In the genomic region with DNA sequence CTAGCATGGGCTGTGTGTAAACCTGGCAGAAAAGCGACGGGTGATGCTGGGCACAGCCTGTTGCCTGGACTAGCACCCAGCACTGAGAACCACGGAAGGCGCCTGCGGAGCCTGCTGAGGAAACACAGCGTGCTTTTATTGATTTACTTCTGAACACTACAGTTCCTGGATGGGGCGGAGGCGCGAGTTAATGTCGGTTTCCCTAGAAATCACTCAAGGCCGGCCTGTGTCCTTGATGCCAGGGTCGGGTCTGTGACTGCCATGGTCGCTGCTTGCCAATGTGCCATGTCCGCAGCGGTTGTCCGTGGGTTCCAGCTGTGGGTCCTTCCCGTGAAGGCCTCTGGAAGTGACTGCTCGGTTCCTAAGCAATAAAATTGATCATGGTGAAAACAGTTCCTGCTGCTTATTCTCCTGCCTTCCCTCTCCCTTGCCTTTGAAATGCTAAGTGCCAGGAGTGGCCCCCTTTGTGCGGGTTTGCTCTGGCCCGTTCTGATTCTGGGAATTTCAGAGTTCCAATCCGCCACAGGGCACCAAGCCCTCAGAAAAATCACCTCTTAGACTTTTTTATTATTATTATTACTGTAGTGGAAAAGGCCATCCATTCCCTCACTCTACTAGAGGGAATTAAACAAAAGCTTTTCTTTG, we compare ENCODE assay signal across 22 mouse cellular contexts. TPM values are rescaled to one million over a fixed set of nuclear protein-coding genes. Genes with fewer than 3 reads are reported as not detected.
DNase-seq lines count a peak whose midpoint lies in the region; ATAC-seq and TF ChIP-seq lines count a peak whose summit lies in the region.
"Had no signal": no experiment of that assay in that cellular context is flagged by ENCODE, and none has a peak within 500 bp of the region (broad histone marks: within the 10 kb centered on the region; RNA-seq: fewer than 3 reads in every experiment).

No protein-coding gene starts in this region.

- WGBS in hindbrain, embryonic 11.5 days, result 47% methylated on average over 21 of the region's 21 CpGs
- WGBS in hindbrain, embryonic 16.5 days, result 64% methylated on average over 21 of the region's 21 CpGs
- WGBS in embryonic facial prominence, embryonic 10.5 days, result 58% methylated on average over 21 of the region's 21 CpGs

- 0 out of 2 replicates have a peak, but pooled peaks cover 4% of the 10 kb centered on the region for H3K4me1 ChIP-seq in hindbrain, embryonic 11.5 days (replicated peaks; ENCODE audit: control insufficient read depth, insufficient read depth, low read length)
- peaks cover 16% of the 10 kb centered on the region for H3K4me1 ChIP-seq in hindbrain, embryonic 16.5 days (ENCODE audit: control insufficient read depth, insufficient read depth, low read depth, low read length)
- H3K4me1 ChIP-seq in E14TG2a.4 (replicated peaks; ENCODE audit: low read depth, low read length), result peaks cover 79% of the 10 kb centered on the region
- peaks cover 27% of the 10 kb centered on the region for H3K4me1 ChIP-seq in embryonic facial prominence, embryonic 10.5 days

- no peaks in the 10 kb centered on the region for H3K36me3 ChIP-seq in hindbrain, embryonic 11.5 days (ENCODE audit: control insufficient read depth, insufficient read depth, low read length)
- H3K36me3 ChIP-seq in hindbrain, embryonic 16.5 days (ENCODE audit: control insufficient read depth, insufficient read depth, low read length), result no peaks in the 10 kb centered on the region
- H3K36me3 ChIP-seq in E14TG2a.4 (ENCODE audit: insufficient read depth, low read length), result no peaks in the 10 kb centered on the region
- peaks cover 23% of the 10 kb centered on the region; the same call in 1 of the 2 replicates for H3K36me3 ChIP-seq in embryonic facial prominence, embryonic 10.5 days (replicated peaks)

- no peak overlapping the region for H3K27ac ChIP-seq in hindbrain, embryonic 11.5 days (ENCODE audit: low read depth, low read length)
- H3K27ac ChIP-seq in hindbrain, embryonic 16.5 days (ENCODE audit: low read depth, low read length), result no peak overlapping the region
- no peak overlapping the region for H3K27ac ChIP-seq in embryonic facial prominence, embryonic 10.5 days (replicated peaks)
- H3K27ac ChIP-seq: embryonic facial prominence, embryonic 15.5 days; intestine, embryonic 15.5 days; kidney, postnatal 0 days; limb, embryonic 12.5 days; liver, embryonic 12.5 days had no signal

- DNase-seq in hindbrain, embryonic 11.5 days (ENCODE audit: low spot score), result peak; percentile 19
- DNase-seq in R1 (ENCODE audit: low read depth, low spot score), result peak; percentile 63
- no peak for DNase-seq in embryonic facial prominence, embryonic 10.5 days (ENCODE audit: low spot score)
- no peak for DNase-seq in cerebellum, postnatal 10 days
- no peak for DNase-seq in right cerebral cortex, adult 18-20 months
- DNase-seq in natural killer cell, adult 2 months (ENCODE audit: low spot score in 2 of 2), result no peak
- DNase-seq: cerebellum, adult 11-12 months; cerebellum, postnatal 25 days; embryo, embryonic 11 days; heart, adult 11 months; heart, postnatal 36 days; lung, adult 2 months; thymus, adult 18-20 months; thymus, postnatal 4 days had no signal

- peaks cover 74% of the 10 kb centered on the region for H3K27me3 ChIP-seq in hindbrain, embryonic 11.5 days (ENCODE audit: control insufficient read depth, insufficient read depth, low read length)
- peaks cover 62% of the 10 kb centered on the region for H3K27me3 ChIP-seq in hindbrain, embryonic 16.5 days (replicated peaks; ENCODE audit: control insufficient read depth, insufficient read depth, low read length)
- peaks cover 90% of the 10 kb centered on the region for H3K27me3 ChIP-seq in E14TG2a.4 (ENCODE audit: insufficient read depth, low read length)
- peaks cover 90% of the 10 kb centered on the region for H3K27me3 ChIP-seq in embryonic facial prominence, embryonic 10.5 days (replicated peaks; ENCODE audit: low read depth, poor library complexity, severe bottlenecking)
- H3K27me3 ChIP-seq: Patski had no signal

- ATAC-seq in hindbrain, embryonic 11.5 days (ENCODE audit: low FRiP score), result no peak
- no peak for ATAC-seq in hindbrain, embryonic 16.5 days
- ATAC-seq: intestine, embryonic 15.5 days; liver, embryonic 12.5 days; Patski had no signal

- no peak for TF ChIP-seq CTCF in E14TG2a.4 (conservative IDR thresholded peaks at IDR 0.05; ENCODE audit: low read length)

- peak overlapping the region; percentile 47 for H3K4me3 ChIP-seq in hindbrain, embryonic 11.5 days (ENCODE audit: low read depth, low read length)
- H3K4me3 ChIP-seq in hindbrain, embryonic 16.5 days (ENCODE audit: low read length), result no peak overlapping the region
- peak overlapping the region; percentile 35; the same call in 1 of the 2 replicates for H3K4me3 ChIP-seq in E14TG2a.4 (replicated peaks; ENCODE audit: low read length)
- peak overlapping the region; percentile 59; the same call in 1 of the 2 replicates for H3K4me3 ChIP-seq in embryonic facial prominence, embryonic 10.5 days
- H3K4me3 ChIP-seq: embryonic facial prominence, embryonic 15.5 days; intestine, embryonic 15.5 days; limb, embryonic 12.5 days; liver, embryonic 12.5 days had no signal

- peak overlapping the region; percentile 23 for H3K4me2 ChIP-seq in hindbrain, embryonic 11.5 days (replicated peaks; ENCODE audit: low read depth, low read length)
- no peak overlapping the region for H3K4me2 ChIP-seq in hindbrain, embryonic 16.5 days (ENCODE audit: low read length)
- H3K4me2 ChIP-seq: embryonic facial prominence, embryonic 15.5 days; intestine, embryonic 15.5 days; limb, embryonic 12.5 days; liver, embryonic 12.5 days had no signal

- H3K9me3 ChIP-seq in hindbrain, embryonic 11.5 days (ENCODE audit: control insufficient read depth, low read length), result no peaks in the 10 kb centered on the region
- no peaks in the 10 kb centered on the region for H3K9me3 ChIP-seq in hindbrain, embryonic 16.5 days (ENCODE audit: control insufficient read depth, low read length)
- H3K9me3 ChIP-seq in E14TG2a.4 (ENCODE audit: low read length), result no peaks in the 10 kb centered on the region
- no peaks in the 10 kb centered on the region for H3K9me3 ChIP-seq in embryonic facial prominence, embryonic 10.5 days
- H3K9me3 ChIP-seq: embryonic facial prominence, embryonic 15.5 days; intestine, embryonic 15.5 days; limb, embryonic 12.5 days; liver, embryonic 12.5 days had no signal

- peak overlapping the region; percentile 23; the same call in 1 of the 2 replicates for H3K9ac ChIP-seq in hindbrain, embryonic 11.5 days (ENCODE audit: low read depth, low read length)
- H3K9ac ChIP-seq in hindbrain, embryonic 16.5 days (ENCODE audit: low read depth, low read length), result no peak overlapping the region
- H3K9ac ChIP-seq: embryonic facial prominence, embryonic 15.5 days; intestine, embryonic 15.5 days; limb, embryonic 12.5 days; liver, embryonic 12.5 days had no signal

RNA-seq across cellular contexts. Expression of gene Nkx6-2, which starts 3.2 kb away (rescaled TPM):
- polyA plus RNA-seq in hindbrain, embryonic 11.5 days (2014; fragmentation: Nextera tagmentation; extraction: Ambion mirVana), result 21.1 and 21.5 TPM in 2 replicates
- 9.4 and 9.8 TPM in 2 replicates for polyA plus RNA-seq in hindbrain, embryonic 16.5 days (2015; fragmentation: Nextera tagmentation; extraction: Ambion mirVana)
- 3.8 and 15.1 TPM in 2 replicates for polyA plus RNA-seq in embryonic facial prominence, embryonic 10.5 days (2016; fragmentation: Nextera tagmentation; extraction: Ambion mirVana)
- polyA plus RNA-seq: embryonic facial prominence, embryonic 15.5 days; limb, embryonic 12.5 days had no signal

Comparison
In these comparisons a context has a peak if more than half of its experiments do, and no peak if none do; other contexts are left out.
1. DNase-seq: peak in hindbrain, embryonic 11.5 days (single experiment) and R1 (single experiment); none in embryonic facial prominence, embryonic 10.5 days (single experiment), cerebellum, postnatal 10 days (0 of 2), right cerebral cortex, adult 18-20 months (single experiment) and natural killer cell, adult 2 months (0 of 2).